Mouse (Mus musculus): ENCODE measurements around the gene Brinp3. TPM values are rescaled to one million over a fixed set of nuclear protein-coding genes. Genes with fewer than 3 reads are reported as not detected.
A peak's percentile ranks its signal among the peaks of the same experiment; 100 is the strongest.

The Brinp3 gene
- 0.75 and 0.97 TPM in 2 replicates for polyA plus RNA-seq (2011; ENCODE audit: insufficient read length, low read depth, missing spikeins)

GRCm38 (mm10) chr1:146494681-146495331 is at the start of gene Brinp3:
Gene Brinp3, plus strand, starts transcription at chr1:146494760.
- TF ChIP-seq CTCF (IDR thresholded peaks at IDR 0.05; ENCODE audit: borderline replicate concordance, insufficient read depth, low read length): no peak
- no peak for TF ChIP-seq POLR2A (IDR thresholded peaks at IDR 0.05; ENCODE audit: low read depth, low read length)
- H3K27ac ChIP-seq (ENCODE audit: insufficient read depth, low read length): no peak within 1 kb of the TSS
- H3K4me1 ChIP-seq (ENCODE audit: control insufficient read depth, insufficient read depth, low read length): no peaks in the 10 kb centered on the region
- H3K4me3 ChIP-seq (ENCODE audit: insufficient read depth, low read length): peak within 1 kb of the TSS; percentile 13

- Histone ChIP-seq H3K4me3 (ENCODE audit: insufficient read depth, low read length) (no peak overlapping the region), H3K4me1 (ENCODE audit: control insufficient read depth, insufficient read depth, low read length) (no peaks in the 10 kb centered on the region)
- no peak for TF ChIP-seq CTCF (IDR thresholded peaks at IDR 0.05; ENCODE audit: borderline replicate concordance, insufficient read depth, low read length)
- no peak for TF ChIP-seq POLR2A (IDR thresholded peaks at IDR 0.05; ENCODE audit: low read depth, low read length)
Measured at GRCm38 (mm10) chr1:146494221-146494620, 339 bp upstream of the Brinp3 start.

GRCm38 (mm10) chr1:146495386-146495785 is 826 bp downstream of the Brinp3 start:
- H3K27ac ChIP-seq (ENCODE audit: insufficient read depth, low read length): no peak overlapping the region
- TF ChIP-seq CTCF (IDR thresholded peaks at IDR 0.05; ENCODE audit: borderline replicate concordance, insufficient read depth, low read length): no peak
- TF ChIP-seq POLR2A (IDR thresholded peaks at IDR 0.05; ENCODE audit: low read depth, low read length): no peak
- H3K4me1 ChIP-seq (ENCODE audit: control insufficient read depth, insufficient read depth, low read length): no peaks in the 10 kb centered on the region
- H3K4me3 ChIP-seq (ENCODE audit: insufficient read depth, low read length): no peak overlapping the region

More at GRCm38 (mm10) chr1:146494221-146494620, 339 bp upstream of the Brinp3 start:
- no peak overlapping the region for H3K27ac ChIP-seq (ENCODE audit: insufficient read depth, low read length)

GRCm38 (mm10) chr1:146497381-146498081 is 3.0 kb downstream of the Brinp3 start:
- H3K4me1 ChIP-seq (ENCODE audit: control insufficient read depth, insufficient read depth, low read length): no peaks in the 10 kb centered on the region
- no peak overlapping the region for H3K27ac ChIP-seq (ENCODE audit: insufficient read depth, low read length)
- peak overlapping the region; percentile 28 for H3K4me3 ChIP-seq (ENCODE audit: insufficient read depth, low read length)
- TF ChIP-seq CTCF (IDR thresholded peaks at IDR 0.05; ENCODE audit: borderline replicate concordance, insufficient read depth, low read length): no peak
- no peak for TF ChIP-seq POLR2A (IDR thresholded peaks at IDR 0.05; ENCODE audit: low read depth, low read length)

GRCm38 (mm10) chr1:146498085-146498779 is 3.7 kb downstream of the Brinp3 start:
- H3K4me3 ChIP-seq (ENCODE audit: insufficient read depth, low read length): peak overlapping the region; percentile 28
- no peak overlapping the region for H3K27ac ChIP-seq (ENCODE audit: insufficient read depth, low read length)
- no peaks in the 10 kb centered on the region for H3K4me1 ChIP-seq (ENCODE audit: control insufficient read depth, insufficient read depth, low read length)
- no peak for TF ChIP-seq POLR2A (IDR thresholded peaks at IDR 0.05; ENCODE audit: low read depth, low read length)
- TF ChIP-seq CTCF (IDR thresholded peaks at IDR 0.05; ENCODE audit: borderline replicate concordance, insufficient read depth, low read length): no peak

- no peaks in the 10 kb centered on the region for H3K4me1 ChIP-seq (ENCODE audit: control insufficient read depth, insufficient read depth, low read length)
- H3K4me3 ChIP-seq (ENCODE audit: insufficient read depth, low read length): no peak overlapping the region; the same call in 1 of the 2 replicates
- no peak for TF ChIP-seq CTCF (IDR thresholded peaks at IDR 0.05; ENCODE audit: borderline replicate concordance, insufficient read depth, low read length)
- no peak for TF ChIP-seq POLR2A (IDR thresholded peaks at IDR 0.05; ENCODE audit: low read depth, low read length)
- no peak overlapping the region for H3K27ac ChIP-seq (ENCODE audit: insufficient read depth, low read length)
Measured at GRCm38 (mm10) chr1:146498780-146499114, 4.2 kb downstream of the Brinp3 start.

- H3K4me3 ChIP-seq (ENCODE audit: insufficient read depth, low read length): no peak overlapping the region
- no peak overlapping the region for H3K27ac ChIP-seq (ENCODE audit: insufficient read depth, low read length)
- TF ChIP-seq POLR2A (IDR thresholded peaks at IDR 0.05; ENCODE audit: low read depth, low read length): no peak
- no peaks in the 10 kb centered on the region for H3K4me1 ChIP-seq (ENCODE audit: control insufficient read depth, insufficient read depth, low read length)
Measured at GRCm38 (mm10) chr1:146515377-146515776, 20.8 kb downstream of the Brinp3 start.

- no peaks in the 10 kb centered on the region for H3K4me1 ChIP-seq (ENCODE audit: control insufficient read depth, insufficient read depth, low read length)
- TF ChIP-seq POLR2A (IDR thresholded peaks at IDR 0.05; ENCODE audit: low read depth, low read length): no peak
- no peak for TF ChIP-seq CTCF (IDR thresholded peaks at IDR 0.05; ENCODE audit: borderline replicate concordance, insufficient read depth, low read length)
- no peak overlapping the region for H3K27ac ChIP-seq (ENCODE audit: insufficient read depth, low read length)
- H3K4me3 ChIP-seq (ENCODE audit: insufficient read depth, low read length): no peak overlapping the region
Measured at GRCm38 (mm10) chr1:146523727-146524573, 29.4 kb downstream of the Brinp3 start.

- Histone ChIP-seq H3K4me1 (ENCODE audit: control insufficient read depth, insufficient read depth, low read length) (no peaks in the 10 kb centered on the region), H3K4me3 (ENCODE audit: insufficient read depth, low read length) (no peak overlapping the region), H3K27ac (ENCODE audit: insufficient read depth, low read length) (no peak overlapping the region)
- no peak for TF ChIP-seq POLR2A (IDR thresholded peaks at IDR 0.05; ENCODE audit: low read depth, low read length)
- no peak for TF ChIP-seq CTCF (IDR thresholded peaks at IDR 0.05; ENCODE audit: borderline replicate concordance, insufficient read depth, low read length)
Measured at GRCm38 (mm10) chr1:146528572-146528971, 34.0 kb downstream of the Brinp3 start.
